Mouse (Mus musculus) small intestine, adult 2 months (tissue): ENCODE data around the gene Ankrd22.

Experiments
- CTCF ChIP-seq: fragments of 200-500 bp; IDR thresholded peaks from 2 replicates; pipeline ENCODE4 v1.5.1; 2012; ENCODE audit warnings: low read depth, mild to moderate bottlenecking, control low read depth, inconsistent platforms, low read length, moderate library complexity, mixed read lengths; ENCODE audit not compliant: insufficient replicate concordance, insufficient read length; ENCODE audit errors: extremely low read depth
- POLR2A ChIP-seq: fragments of 200-500 bp; IDR thresholded peaks from 2 replicates; pipeline ENCODE4 v1.6.1; 2012; ENCODE audit warnings: low read depth, mild to moderate bottlenecking, control low read depth, inconsistent platforms, low read length, moderate library complexity

- no peak for TF ChIP-seq CTCF
- no peak for TF ChIP-seq POLR2A
Observed at GRCm38 (mm10) chr19:34182490-34182889, 16.6 kb upstream of the Ankrd22 start.
